Mouse (Mus musculus) adrenal gland, adult (tissue): ENCODE results near the gene Sbf2.
"Not testable (repeated sequence)": the region's sequence is repeated elsewhere in the genome, so short reads cannot be mapped to it uniquely, and the experiment has no call there.

Source experiments
- DNase-seq, 2 experiments: peaks; one replicate each; pipeline ENCODE4 v3.0.0; 2022 to 2023; ENCODE audit warnings: low spot score in 1 of 2; ENCODE audit not compliant: inconsistent age in 2 of 2

The Sbf2 gene

DNA sequence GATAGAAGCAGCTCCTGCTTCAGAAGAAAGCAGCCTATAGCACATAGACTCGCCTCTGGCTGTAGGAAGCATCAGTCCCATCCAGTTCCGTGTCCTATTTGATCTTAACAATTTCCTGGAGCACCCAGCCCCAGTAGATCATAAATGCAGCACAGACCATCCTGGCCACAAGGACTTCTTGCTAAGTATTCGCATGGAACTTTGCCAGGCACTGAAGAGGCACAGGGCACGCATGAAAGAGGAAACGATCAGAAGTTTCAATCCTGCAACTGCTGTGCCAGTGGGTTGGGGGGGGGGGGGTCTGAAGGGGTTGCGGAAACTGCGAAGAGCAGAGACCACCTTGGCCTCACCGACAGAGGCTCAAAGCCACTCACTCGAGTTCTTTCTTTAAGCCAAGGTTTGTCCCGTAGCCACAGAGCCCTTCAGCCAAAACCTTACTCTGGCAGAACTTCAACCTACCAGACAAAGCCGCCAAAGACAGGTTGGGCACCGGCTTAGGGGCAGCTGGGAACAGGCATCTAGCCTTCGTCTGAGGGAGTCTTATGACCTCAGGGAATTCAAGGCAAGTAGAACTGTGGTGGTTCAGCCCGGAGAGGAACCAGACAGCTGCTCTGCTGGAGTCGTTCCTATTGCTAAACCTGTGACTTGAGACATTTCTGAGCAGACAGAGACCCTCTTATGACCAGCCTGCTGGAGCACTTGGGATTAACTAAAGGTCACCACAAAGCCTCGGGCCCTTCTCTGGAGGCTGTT lies 16.6 kb upstream of the Sbf2 start:
- DNase-seq, result peak in 1 of 2 experiments; percentile 87

DNA sequence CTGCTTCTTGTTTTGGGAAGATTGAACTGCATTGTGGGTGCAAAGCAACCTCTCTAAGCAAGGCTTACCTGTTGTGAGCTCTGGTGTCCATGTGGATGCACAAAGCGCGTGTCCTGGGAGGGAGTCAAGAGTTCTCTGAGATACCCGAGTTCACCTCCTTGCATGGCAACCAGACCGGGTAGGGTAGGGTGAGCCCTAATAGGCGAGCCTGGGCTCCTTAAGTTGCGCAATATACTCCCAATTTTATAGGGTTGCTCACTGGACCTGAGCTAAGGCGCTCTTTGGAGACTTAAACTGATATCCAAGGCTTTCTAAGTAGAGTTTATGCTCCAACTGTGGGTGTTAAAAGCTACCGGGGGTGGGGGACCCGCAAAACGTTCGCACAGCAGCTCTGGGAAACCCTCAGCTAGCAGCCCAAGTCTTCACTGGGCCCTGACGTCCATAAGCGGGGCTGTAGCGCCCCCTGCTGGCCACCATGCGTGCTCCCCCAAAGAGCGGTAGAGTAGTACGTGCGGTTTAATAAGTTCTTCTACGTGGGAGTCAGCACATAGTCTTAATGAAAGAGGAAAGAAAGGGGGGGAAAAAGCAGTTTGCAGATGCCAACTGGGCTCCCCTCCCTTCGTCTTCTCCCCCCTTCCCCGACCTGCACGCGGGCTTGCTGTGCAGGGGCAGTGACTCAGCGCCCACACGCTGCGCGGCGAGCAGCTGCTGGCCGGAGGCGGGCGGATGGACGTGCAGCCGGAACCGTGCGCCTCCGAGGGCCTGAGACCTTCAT lies 15.4 kb upstream of the Sbf2 start:
- DNase-seq, result peak; percentile 89 to 97

DNA sequence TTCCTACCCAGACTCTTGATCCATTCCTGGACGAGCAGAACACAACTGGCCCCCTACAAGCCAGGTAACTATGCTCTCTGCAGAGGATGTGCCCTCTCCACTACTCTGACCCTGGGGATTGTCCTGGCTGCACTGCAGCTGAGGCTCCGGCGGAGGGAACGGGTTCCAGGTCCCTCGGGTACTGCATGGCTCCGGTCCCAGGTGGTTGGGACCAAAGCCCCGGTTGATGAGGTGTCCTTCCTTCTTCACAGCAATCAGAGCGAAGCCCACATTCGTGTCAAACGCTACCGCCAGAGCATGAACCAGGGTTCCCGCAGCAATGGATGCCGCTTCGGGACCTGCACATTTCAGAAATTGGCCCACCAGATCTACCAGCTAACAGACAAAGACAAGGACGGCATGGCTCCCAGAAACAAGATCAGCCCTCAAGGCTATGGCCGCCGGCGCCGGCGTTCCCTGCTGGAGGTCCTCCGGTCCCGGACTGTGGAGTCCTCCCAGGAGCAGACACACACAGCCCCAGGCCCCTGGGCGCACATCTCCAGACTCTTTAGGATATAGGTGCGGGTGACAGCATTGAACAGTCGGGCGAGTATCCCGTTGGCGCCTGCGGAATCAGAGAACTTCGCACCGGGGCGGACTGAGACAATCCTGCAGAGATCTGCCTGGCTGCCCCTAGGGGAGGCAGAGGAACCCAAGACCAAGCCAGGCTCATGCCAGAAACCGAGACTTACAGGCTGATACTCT lies 14.1 kb upstream of the Sbf2 start:
- peak in 1 of 2 experiments; percentile 82 for DNase-seq

DNA sequence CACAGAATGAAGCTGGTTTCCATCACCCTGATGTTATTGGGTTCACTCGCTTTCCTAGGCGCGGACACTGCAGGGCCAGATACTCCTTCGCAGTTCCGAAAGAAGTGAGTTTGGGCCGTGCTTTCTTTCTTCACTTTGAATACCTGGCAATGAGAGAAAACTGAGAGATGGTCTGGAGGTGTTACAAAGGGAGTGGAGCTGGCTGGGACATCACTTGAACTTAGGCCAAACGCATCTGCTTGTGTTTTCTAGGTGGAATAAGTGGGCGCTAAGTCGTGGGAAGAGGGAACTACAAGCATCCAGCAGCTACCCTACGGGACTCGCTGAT lies 13.5 kb upstream of the Sbf2 start:
- no peak for DNase-seq

DNA sequence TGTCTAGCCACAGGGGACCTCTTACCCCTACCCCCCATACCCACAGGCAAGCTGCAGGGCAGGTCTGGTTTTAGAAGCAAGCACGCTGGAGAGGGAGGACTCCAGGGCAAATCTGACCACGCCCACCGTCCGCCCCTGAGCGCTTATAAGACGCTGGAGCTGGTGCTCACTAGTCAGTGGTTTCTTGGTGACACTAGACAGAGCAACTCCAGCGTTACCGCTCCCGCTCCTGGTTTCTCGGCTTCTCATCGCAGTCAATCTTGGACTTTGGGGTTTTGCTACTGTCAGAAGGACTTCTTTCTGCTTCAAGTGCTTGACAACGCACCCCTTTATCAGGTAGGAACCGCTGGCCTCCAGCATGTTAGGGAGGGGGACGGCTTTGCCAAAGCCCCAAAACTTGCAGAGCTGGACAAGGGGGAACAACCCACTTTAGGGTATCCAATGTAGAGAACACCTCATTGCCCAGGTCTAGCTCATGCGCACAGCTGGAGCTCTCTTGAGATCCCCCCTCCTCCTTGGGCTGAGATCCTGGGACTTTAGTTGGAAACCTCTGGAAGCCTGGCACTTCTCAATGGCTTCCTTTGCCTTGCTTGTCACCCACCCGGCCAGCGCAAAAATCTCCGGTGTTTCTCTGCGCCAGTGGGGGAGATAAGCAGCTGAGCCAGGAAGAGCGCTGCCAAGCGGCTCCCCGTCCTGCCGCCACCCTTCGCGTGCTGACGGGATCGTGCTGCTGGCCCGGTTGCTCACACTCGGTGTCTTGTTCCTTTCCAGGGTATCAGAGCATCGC lies 13.0 kb upstream of the Sbf2 start, which contains the start of gene Adm:
TSS of gene Adm (plus strand) at position 176 of the 787 bp plus-strand sequence.
- DNase-seq, result peak; percentile 86 to 95

DNA sequence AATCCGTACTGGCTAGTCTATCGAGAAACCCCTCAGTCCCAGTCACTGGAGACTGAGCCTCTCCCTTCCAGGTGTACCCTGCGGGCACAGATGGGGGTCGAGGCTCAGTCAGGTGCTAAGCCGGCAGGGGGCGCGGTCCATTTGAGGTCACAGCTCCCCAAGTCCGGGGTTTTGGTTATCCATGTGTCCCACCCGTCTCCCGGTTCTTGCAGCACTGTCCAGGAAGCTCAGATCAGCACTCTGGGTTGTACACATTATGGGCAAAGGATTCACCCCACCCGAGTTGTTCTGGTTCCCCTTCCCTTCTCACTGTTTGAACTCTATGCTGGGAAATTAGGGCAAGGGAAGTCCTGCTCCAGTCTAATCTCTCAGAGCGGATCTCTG lies 12.4 kb upstream of the Sbf2 start:
- DNase-seq, result no peak

DNA sequence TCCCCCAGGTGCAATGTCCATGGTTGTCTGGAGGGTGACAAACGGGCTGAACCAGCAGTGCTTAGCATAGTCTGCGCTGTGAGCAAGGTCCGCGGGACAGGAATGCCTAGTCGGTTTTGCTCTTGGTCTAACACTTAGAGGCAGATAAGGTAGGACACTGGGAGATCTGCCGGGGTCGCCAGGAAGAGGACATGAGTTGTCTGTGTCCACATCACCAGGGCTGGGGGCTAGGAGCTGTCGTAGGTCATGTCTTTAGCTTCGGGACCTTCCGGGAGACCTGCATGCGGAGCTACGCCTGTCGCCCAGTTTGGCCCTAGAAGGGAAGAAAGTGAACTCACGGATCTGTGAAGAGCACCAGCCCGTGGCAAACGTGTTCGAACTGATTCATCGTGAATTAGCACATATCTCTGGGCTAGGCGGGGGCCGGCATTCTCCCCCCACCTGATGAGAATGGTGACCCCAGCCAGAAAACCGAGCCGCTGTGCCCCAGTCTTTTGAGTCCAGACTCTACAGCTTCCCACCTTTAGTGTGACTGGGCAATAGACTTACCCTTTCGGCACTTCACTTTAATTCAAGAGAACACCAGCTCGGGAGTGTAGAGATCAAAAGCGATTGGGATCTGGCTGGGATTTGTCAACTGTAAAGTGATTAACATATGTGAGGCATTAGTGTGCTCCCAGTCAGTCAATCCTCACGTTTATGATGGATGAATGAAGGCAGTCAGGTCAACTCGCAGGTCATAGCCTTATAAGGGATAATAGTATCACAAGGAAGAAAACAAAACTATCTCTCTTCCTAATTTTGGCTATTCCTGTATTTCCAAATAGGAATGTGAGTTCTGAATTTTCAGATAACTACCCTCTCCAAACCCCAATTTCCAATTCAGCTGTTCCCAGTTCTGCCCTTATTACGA lies 11.7 kb upstream of the Sbf2 start:
- peak in 1 of 2 experiments; percentile 65 for DNase-seq

DNA sequence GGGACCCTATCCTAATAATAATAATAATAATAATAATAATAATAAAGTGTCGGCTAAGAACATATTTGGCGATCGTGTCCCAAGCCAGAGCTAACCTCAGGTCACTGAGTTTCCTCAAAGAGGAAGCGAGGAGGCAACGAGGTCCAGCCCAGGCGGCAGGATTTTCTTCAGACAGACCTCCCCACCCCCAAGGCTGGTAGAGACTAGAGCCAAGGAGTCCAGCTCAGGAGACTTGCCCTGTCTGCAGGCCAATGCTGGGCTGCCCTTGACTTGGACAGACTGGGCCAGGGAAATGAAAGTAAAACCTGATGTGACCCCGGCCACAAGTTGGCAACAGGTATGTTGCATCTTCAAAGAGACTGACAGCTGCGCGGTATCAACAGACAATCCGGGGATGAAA lies 10.8 kb upstream of the Sbf2 start:
- no peak for DNase-seq

DNA sequence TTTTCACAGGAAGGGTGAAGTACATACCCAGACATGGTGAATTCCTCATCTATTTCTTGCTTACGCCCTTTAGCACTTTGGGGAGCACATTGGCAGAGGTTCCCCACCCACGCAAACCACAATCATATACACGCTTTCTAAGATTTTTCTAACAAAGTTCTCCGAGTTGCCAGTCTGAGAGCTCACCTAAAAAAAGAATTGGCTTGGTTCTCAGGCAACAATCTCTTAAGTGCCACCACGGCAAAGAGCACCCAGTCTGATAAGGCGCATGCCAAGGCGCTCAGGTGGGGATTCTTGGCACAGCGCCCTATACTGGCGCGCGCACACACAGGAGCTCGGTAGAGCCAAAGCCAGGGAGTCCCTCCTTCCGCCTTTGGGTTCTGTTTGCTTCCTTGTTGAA lies 10.2 kb upstream of the Sbf2 start:
- no peak for DNase-seq

DNA sequence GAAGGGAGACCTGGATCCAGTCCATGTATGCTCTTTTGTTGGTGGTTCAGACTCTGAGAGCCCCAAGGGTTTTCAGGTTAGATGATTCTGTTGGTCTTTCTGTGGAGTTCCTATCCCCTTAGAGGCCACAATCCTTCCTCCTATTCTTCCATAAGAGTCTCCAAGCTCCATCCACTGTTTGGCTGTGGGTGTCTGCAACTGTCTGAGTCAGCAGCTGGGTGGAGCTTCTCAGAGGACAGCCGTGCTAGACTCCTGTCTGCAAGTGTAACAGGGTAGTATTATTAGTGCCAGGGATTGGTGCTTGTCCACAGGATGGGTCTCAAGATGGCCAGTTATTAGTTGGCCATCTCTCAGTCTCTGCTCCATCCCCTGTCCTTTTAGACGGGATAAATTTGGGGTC lies 9.3 kb upstream of the Sbf2 start:
- peak in 1 of 2 experiments; percentile 54 for DNase-seq

DNA sequence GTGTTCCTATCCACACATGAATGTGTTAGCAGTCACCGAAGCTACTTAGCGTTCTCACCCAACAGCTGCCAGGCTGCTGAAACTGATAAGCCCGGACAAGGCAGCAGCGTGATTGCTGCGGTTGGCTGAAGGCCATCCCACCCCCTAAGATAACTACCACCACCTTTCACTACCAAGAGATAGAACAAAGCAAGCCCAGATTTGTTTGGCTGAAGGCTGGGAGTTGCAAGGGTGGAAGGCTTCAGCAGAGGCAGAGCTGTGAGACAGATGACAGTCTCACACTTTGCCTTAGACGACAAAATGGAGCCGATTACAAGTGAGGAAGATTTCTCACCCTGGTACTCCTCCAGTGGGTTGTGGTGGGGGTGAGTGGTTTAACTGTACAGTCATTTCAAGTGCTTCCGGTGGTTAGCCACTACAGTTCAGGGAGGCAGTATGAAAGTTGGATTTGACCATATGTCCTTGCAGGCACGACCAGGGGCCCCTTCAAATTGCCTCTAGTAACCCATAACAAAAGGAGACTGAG lies 4.4 kb upstream of the Sbf2 start:
- DNase-seq, result peak in 1 of 2 experiments; percentile 40

DNA sequence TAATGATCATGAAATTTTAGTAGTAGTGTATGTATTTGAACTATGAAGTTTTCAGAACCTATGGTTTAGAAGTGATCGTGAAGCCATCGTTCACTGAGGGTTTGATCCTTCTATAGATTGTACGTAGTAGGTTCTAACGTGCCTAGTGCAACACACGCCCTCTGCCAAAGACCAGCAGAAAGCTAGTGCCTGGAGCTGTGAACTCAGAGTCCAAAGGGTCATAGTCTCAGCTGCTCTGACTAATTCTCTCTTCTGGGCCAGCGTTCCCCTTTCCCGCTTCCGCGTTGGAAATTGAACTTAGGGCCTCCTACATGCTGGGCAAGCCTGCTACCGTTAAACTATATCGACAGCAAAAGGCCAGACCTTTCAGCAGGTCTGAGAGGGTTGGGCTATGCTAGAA lies 1.1 kb upstream of the Sbf2 start:
- peak in 1 of 2 experiments; percentile 45 for DNase-seq

DNA sequence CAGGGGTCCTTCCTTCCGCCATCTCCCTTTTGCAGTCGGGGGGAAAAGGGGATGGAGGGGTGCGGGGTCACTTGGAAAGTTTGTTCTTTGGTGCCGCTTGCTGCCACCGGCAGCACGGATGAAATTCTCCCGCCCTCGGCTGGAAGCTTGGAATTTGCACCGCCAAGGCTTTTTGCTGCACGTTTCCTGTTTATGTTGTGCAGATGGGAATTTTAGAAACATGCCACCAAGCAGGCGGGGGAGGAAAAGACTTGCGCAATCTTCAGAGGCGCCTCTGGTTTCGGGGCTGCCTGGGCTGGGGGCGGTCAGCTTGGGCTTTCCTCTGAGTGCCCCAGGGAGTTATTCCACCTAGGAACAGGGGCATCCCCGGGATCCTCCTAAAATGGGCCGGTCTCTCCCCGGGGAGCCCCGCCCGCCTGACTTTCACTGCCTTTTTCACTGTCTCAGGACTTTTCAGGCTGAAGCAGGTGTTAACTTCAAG lies 469 bp upstream of the Sbf2 start:
- peak; percentile 68 to 90 for DNase-seq

DNA sequence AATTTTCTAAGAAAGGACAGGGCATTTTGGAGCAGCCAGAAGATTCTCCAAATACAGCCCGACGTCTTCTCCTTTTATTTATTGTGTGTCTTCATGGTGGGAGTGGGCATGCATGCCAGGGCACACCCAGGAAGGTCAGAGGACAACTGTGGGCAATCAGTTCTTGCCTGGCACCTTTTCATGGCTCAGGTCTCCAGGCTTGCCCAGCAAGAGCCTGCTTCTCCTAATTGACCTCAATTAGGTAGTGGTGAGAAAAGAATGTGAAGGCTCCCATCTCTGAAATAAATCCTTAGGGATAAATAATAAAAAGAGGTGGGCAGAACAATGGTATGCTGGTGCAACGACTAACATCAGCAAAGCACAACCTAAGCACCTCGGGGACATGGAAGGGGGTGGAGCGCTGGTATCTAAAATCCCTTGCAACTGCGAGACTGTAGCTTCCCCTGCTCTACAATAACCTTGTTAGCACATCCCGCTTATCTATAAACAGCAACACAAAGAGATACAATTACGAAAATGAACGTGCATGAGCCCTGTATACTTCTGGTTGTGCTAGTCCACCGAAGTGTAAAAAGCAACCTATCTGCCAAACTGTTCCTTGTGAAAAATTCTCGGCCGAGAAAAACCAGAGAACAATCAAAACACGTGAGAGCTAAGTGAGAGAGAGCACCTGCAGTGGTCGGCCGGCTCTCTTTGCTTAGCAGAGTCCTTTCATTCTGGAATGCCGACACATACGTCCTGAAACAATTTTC lies 1.2 kb downstream of the Sbf2 start:
- no peak for DNase-seq

DNA sequence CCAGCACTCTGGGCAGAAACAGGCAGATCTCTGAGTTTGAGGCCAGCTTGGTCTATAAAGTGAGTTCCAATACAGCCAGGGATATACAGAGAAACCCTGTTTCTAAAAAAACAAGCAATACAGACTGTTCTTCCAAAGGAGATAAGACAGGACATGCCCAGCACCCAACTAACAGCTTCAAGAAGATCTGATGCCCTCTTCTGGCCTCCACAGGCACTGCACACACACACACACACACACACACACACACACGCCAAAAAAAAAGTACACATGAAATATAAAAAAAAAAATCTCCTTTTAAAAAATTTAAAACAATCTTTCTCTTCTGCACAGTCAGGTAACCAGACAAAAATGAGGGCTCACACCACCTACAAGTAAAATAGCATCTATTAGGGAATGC lies 7.8 kb downstream of the Sbf2 start:
- DNase-seq, result no peak

DNA sequence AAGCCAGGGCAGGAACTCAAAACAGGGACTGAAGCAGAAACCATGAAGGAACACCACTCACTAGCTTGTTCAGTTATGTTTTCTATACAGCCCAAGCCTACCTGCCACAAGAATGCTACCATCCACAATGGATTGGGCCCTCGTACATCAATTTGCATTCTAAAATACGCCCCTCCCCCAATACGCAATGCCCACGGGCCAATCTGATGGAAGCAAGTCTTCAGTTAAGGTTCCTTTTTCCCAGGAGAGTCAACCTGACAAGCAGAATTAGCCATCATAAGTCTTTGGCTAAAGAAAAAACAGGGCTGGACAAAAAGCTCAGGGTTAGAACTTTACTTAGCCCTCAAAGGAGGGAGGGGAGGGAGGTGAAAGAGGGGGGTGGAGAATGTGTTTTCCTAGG lies 9.2 kb downstream of the Sbf2 start:
- DNase-seq, result no peak

DNA sequence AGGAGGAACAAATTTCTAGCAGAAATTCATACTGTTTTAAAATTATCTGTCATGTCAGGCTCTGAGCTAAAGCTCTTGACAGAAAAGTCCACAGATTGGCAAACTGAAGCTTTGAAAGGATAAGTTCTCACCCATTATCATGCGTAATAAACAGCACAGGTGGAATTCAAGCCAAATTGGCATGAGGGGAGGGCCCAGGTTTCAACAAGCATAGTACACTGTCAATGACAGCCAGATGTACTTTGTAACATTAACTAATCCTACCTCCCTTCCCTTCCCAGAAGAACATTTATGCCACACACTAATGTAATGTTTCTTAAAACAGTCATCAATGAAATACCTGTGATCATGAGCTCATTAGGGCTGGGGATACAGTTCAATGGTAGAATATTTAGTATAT lies 17.6 kb downstream of the Sbf2 start:
- DNase-seq, result no peak

DNA sequence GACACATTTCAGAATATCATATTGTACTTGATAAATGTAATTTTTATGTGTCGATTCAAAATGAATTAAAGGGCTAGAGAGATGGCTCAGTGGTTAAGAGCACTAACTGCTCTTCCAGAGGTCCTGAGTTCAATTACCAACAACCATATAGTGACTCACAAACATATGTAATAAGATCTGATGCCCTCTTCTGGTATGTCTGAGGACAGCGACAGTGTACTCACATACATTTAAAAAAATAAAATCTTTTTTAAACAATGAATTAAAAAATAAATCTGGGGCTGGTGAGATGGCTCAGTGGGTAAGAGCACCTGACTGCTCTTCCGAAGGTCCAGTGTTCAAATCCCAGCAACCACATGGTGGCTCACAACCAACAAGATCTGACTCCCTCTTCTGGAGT lies 20.7 kb downstream of the Sbf2 start:
- DNase-seq, result not testable (repeated sequence)

DNA sequence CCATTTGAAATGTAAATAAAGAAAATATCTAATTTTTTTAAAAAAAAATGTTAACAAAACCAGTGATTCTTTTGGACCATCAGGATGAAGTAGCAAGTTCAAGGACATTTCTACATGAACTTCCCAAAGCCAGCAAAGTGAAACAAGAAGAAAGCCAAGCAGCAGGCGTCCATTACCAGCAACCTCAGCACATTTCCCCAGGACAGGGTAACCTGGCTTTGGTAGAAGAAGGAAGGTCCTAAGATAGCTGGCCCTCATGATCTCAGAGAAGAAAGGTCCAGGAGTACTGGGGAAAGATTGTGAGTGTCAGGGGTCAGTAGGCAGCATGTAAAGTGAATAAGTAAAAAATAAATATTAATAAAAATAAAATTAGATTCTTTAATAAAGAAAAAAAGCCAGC lies 27.0 kb downstream of the Sbf2 start:
- no peak for DNase-seq
